Mouse (Mus musculus) heart, postnatal 36 days (tissue): ENCODE results near the gene Ing3. TPM values are rescaled to one million over a fixed set of nuclear protein-coding genes. Genes with fewer than 3 reads are reported as not detected.

Experiments used
- DNase-seq, 2 experiments: peaks; one replicate each; pipeline ENCODE4 v3.0.0; 2021 to 2022
- intact Hi-C: fragments of 180-260 bp; cut with DNase I; formaldehyde crosslinking; loops from one replicate; pipeline ENCODE4 v1.15.1; 2025
- total RNA-seq, 2 experiments: library from RNA; stranded (reverse); gene quantifications; 2 replicates each; pipeline ENCODE4 v1.2.3; 2021

Gene Ing3
- total RNA-seq, 2 experiments from 2014 or later = 14.1 to 14.4 TPM

DNA sequence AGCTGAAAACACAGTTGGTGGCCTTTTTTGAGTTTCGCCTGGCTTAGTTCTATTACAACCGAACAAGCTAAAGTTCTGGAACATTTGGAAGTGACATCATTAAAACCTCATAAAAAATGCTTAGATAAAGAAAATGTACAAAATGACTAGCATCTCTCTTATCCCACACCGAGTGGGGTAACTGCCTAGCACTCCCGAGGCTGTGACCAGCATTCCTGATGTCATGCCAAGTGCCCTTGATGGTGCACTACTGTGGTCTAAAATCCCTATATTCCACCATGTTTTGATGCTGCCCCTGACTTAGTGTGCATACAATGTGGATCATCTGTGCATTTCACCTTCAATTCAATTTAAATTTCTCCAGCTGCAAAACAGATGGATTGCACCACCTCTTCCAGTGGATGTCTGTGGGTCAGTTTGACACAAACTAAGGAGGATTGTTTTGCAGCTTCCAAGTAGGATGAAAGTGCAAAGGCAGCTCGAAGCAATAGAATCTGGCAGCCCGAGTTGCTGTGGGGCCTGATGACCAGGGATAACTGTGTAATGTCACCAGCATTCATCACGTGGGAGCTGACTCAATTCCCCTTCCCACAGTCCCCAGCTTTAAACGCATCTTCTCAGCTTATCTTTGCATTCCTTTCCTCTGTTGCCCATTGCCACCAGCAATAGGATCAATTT is 69.5 kb downstream of the Ing3 start:
- DNase-seq = no peak
- intact Hi-C loops = no loop called here

- intact Hi-C loops = no loop called here
- peak; percentile 45 to 53 for DNase-seq
Observed at GRCm38 (mm10) chr6:22019637-22020036, 70.3 kb downstream of the Ing3 start.

GRCm38 (mm10) chr6:22020696-22021095 is 71.3 kb downstream of the Ing3 start:
- intact Hi-C loops = no loop called here
- no peak for DNase-seq

GRCm38 (mm10) chr6:22021315-22021714 is 71.9 kb downstream of the Ing3 start:
- intact Hi-C loops = no loop called here
- DNase-seq = no peak

DNA sequence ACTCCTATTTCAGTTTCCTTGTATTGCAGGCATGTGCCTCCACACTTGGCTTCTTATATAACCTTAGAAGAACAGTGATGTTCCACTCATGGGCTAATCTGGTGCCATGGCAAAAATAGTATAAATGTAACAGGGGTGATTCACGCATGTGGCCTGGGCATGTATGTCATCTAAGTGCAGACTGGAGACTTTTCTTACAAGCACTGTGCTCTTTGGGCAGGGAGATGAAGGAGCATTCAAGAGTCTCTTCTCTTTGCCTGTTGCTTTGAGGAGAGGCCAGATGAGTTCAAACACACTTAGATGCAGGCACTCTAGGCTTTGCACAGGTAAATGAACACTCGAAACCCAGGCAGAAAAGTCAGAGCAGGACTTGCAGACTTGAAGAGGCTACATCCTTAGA is 74.8 kb downstream of the Ing3 start:
- no peak for DNase-seq
- intact Hi-C loops = loop anchor here (2.0 kb wide), 1 partner anchor 15 kb away; no protein-coding TSS in a partner anchor

Other genes with a start within 250 kb of the Ing3 start
- 10 to 100 TPM; 77.4 to 79.7 TPM for gene Tspan12, start 97.1 kb upstream of the Ing3 start, total RNA-seq
- gene Cped1, start 36.3 kb downstream of the Ing3 start, total RNA-seq = 10 to 100 TPM; 22.1 to 22.2 TPM